Mouse (Mus musculus): Measurements from ENCODE around the gene 3110082J24Rik. TPM values are rescaled to one million over a fixed set of nuclear protein-coding genes. Genes with fewer than 3 reads are reported as not detected.

The 3110082J24Rik gene
- not detected for total RNA-seq (2021)

DNA sequence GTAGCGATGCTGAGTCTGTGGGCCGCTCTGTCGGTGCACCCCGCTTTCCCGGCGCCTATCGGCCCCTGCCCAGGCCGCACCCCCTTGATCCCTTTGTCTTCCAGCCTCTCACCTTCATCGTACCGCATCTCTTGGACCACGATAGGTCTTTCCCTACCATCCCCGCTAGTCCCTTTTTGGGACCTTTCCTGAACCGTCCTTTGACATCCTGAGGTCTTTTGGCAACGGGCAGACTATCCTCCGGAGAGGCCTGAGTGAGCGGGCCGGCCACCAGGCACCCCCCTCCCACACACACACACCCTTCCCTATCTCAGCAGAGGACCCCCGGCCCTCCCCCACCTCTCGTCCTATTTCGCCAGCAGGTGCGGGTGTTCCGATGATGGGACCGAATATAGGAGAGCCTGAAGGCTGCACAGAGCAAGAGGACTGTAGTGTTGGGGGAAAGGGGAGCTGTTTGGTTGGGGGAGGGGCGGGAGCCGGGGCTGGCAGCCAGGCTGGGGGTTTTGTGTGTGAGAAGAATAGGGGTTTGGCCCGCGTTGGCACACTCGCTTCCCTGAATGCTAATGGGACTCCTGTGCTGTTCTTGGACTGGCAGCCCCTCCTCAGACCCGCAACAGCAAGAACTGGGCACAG lies at the start of gene 3110082J24Rik:
Gene 3110082J24Rik, minus strand, starts transcription at position 419 of the 633 bp plus-strand sequence.
- intact Hi-C loops (cut with DNase I) = no loop called here
- DNase-seq = no peak

- DNase-seq = no peak
Measured at GRCm38 (mm10) chr5:30155395-30155792, 49.5 kb upstream of the 3110082J24Rik start.

DNA sequence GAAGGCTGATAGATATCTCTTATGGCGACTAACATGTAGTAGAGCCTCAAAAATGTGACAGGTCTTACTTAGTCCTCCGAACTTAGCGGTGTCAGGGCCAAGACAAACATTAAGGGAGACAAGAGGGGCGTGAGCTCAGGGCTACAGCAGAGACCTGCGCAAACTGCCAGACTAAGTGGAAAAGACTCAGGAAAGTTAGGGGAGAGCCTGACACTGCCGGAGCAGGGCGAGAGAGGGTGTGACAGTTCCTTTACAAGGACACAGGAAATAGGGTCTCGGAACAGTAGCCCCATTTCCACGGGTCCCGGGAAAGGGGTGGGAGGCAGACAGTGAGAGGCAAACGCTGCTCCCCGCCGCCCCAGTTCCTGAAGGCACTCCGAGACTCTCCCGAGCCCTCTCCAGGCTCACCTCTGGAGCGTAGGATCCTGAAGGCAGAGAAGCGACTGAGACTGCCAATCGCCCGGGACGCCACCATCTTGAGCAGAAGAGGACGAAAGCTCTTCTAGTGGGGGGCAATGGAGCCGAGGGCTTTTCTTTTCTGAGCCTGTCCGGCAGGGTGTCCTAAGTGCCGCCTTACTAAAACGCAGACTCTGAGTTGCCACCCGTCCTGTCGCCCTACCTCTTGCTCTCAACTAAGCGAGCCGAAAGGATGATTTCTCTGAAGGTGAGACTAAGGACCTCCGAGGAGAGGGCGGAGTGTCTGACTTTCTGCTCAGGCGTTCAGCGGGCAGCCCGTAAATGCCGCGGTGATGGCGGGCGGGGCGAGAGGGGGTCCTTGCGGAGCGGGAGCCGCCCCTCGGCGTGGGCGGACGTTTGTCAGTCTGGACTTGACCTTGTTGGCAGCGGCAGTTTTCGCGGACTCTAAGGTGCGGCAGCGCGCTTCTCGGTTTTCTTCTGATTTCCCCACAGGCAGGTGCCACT lies 48.8 kb upstream of the 3110082J24Rik start, which contains the start of the genes Hadha and Hadhb:
Gene Hadha, minus strand, starts transcription at position 689 of the 921 bp plus-strand sequence.
Gene Hadhb, plus strand, starts transcription at position 775 of the 921 bp plus-strand sequence.
- DNase-seq = peak; percentile 97
- intact Hi-C loops (cut with DNase I) = no loop called here

More at GRCm38 (mm10) chr5:30155395-30155792, 49.5 kb upstream of the 3110082J24Rik start:
- intact Hi-C loops (cut with DNase I) = no loop called here

DNA sequence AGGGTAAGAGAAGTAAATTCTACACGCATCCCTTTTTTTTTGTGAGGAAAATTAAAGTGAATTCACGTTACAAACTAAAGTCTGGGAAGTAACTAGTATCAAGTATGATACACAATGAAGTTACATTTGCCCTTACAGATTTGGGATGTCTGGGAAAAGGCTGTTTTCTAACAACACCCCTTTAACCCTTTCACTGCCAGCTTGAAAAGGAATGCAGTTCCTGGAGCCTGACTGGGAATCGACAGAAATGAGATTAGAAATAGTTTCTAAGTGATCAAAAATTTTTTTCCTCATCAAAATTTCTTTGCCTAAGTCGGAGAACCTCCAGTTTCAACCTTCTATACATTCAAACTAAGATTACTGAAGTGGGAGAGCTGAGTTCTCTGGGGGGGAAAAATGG lies 48.1 kb upstream of the 3110082J24Rik start:
- peak in 1 of 2 experiments; percentile 63 for DNase-seq
- intact Hi-C loops (cut with DNase I) = no loop called here

- intact Hi-C loops (cut with DNase I) = no loop called here
- DNase-seq = no peak
Measured at GRCm38 (mm10) chr5:30153222-30153621, 47.3 kb upstream of the 3110082J24Rik start.

- intact Hi-C loops (cut with DNase I) = no loop called here
Measured at GRCm38 (mm10) chr5:30152413-30152812, 46.5 kb upstream of the 3110082J24Rik start.

DNA sequence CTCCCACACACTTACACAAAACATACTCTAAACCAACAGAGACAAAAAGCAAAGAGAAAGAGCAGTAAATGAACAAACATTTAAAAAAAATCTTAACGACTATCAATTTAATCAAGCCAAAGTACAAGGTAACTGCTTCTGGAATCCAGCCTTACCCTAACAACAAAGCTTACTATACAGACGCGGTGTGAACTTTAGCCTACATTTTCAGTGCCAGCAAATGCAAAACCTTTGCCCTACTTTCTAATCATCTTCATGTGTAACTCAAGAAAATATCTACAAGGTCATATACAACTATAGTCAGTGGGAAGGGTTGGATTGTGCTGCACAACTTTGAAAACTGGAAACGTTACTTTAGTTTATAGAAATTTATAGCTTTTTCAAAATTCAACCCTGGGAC lies 46.1 kb upstream of the 3110082J24Rik start:
- intact Hi-C loops (cut with DNase I) = no loop called here
- peak; percentile 70 to 76 for DNase-seq

More at GRCm38 (mm10) chr5:30152413-30152812, 46.5 kb upstream of the 3110082J24Rik start:
- DNase-seq = no peak

DNA sequence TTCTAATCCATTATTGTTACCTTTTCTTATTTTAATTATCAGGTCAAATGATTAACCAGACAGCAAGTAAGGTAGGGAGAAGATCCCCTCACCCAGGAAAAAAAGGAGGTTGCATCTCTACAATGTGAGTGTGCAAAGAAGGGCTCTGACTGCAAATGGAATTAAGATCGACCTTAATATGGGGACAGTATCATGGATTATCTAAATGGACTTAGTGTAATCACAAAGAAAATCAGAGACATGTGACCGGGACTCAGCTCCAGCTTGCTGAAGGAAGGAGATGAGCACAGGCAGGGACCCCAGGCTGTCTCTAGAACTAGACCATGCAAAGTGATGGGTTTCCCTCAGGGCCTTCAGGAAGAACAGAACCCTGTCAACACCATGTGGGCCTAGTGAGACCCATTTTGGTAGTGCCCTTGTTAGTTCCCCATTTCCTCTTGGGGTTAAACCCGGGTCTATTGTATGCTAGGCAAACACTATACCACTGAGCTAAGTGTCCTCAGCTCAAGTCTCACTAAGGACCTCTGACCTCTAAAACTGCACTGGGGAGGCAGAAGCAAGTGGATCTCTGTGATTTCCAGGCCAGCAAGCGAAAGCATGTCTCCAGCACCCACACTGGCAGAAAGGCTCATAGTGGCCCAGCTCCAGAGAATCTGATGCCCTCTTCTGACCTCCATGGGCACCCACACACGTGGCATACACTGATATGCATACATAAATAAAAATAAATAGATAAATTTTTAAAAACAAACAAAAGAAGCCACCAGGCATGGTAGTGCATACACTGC lies 42.4 kb upstream of the 3110082J24Rik start:
- intact Hi-C loops (cut with DNase I) = no loop called here
- DNase-seq = no peak

GRCm38 (mm10) chr5:30146526-30146925 lies 40.6 kb upstream of the 3110082J24Rik start:
- DNase-seq = no peak
- intact Hi-C loops (cut with DNase I) = no loop called here

- no peak for DNase-seq
- intact Hi-C loops (cut with DNase I) = loop anchor here (5.0 kb wide), 1 partner anchor 49 kb away; no protein-coding TSS in a partner anchor
Measured at GRCm38 (mm10) chr5:30138193-30138592, 32.3 kb upstream of the 3110082J24Rik start.

GRCm38 (mm10) chr5:30137271-30137670 lies 31.4 kb upstream of the 3110082J24Rik start:
- DNase-seq = no peak
- intact Hi-C loops (cut with DNase I) = loop anchor here (5.0 kb wide), 1 partner anchor 50 kb away; no protein-coding TSS in a partner anchor

DNA sequence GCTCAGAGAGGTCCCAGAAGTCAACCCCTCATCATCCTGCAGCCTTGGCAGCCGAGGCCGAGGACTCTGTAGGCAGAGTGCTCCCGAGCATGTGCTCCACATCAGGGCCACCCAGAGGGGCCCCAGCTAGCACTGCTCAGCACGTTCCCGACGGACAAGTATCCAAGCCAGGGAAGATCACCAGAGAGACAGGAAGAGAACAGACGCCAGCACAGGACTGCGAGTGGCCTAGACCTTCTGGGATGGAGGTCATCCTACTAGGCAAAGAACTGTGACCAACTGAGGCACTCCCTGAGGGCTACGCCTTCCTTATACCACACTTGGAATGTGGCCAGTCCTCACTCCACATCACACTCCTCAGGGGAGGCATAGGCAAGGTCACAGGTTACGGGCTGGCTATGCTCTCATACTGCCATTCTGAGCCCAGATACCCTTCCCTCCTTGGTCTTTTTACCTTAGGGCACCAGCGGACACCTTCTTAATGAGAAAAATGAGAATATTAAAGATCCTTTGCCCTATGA lies 29.9 kb upstream of the 3110082J24Rik start:
- no peak for DNase-seq
- intact Hi-C loops (cut with DNase I) = loop anchor here (5.0 kb wide), 1 partner anchor 52 kb away; no protein-coding TSS in a partner anchor

DNA sequence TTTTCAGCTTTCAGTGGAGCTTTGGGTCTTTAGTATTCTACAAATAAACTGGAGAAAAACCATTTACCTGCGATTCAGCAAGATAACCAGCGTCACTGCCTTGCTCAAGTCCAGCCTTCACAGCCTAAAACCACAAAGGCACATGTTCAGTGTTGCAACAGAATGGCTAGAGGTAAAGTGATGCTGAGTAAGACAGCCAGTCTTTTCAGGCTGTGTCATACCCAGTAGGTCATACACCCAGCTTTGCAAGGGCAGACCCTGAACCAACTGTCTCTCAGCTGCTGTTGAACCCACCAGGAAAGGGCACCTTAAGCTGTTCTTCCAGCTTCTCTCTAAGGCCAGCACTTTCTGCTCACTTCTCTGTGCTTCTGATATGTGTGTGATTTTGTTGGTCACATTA lies 26.3 kb upstream of the 3110082J24Rik start:
- DNase-seq = no peak
- intact Hi-C loops (cut with DNase I) = no loop called here

GRCm38 (mm10) chr5:30131246-30131645 lies 25.4 kb upstream of the 3110082J24Rik start:
- no peak for DNase-seq
- intact Hi-C loops (cut with DNase I) = no loop called here

DNA sequence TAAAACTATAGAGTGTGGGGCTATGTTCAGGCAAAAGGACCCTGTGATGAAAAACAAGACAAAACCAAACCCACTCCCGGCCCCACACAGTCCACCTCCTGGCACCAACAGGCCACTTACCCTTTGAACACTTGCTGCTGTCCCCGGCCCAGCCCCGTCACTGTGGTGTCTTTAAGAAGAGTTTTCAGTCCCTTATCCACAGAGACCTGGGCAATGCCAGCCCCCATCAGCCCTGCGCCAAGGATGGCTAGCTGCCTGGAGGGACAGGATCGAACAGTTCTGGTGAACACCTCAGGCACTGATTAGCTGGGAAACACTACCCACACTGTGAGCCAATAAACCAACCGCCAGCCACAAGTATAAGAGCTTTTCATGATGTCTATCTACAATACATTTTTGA lies 22.8 kb upstream of the 3110082J24Rik start:
- DNase-seq = no peak
- intact Hi-C loops (cut with DNase I) = no loop called here

DNA sequence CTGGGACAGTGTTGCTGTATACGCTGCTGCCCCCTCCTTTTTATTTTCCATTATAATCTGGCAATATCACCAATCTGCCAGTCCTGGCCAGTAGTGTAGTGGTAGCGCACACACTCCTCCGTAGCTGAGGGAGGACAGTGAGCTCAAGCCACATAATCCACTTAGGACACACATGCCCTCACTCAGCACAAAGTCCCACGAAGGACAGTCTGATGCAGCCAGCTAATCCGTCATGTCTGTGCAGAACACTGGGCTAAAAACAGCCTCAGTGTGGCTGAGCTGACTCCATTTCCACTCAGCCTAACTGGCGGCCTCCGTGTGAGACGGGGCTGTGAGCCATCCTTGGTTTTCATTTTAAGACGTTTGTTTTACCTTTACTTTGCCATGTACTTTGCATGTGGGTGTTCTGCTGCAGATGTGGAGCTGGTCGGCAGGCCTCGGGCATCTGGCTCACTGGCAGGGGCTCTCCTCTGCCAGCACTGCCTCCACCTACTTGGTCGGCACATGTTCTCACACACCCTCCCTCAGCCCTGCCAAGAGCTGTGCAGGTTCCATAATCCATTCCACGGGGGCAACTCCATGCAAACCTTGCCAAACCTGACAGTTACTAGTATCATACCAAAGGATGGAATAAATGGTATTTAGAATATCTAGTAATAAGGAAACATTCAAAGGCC lies 22.2 kb upstream of the 3110082J24Rik start:
- intact Hi-C loops (cut with DNase I) = no loop called here
- DNase-seq = no peak

GRCm38 (mm10) chr5:30126756-30127155 lies 20.9 kb upstream of the 3110082J24Rik start:
- intact Hi-C loops (cut with DNase I) = no loop called here
- no peak for DNase-seq

GRCm38 (mm10) chr5:30125587-30125986 lies 19.7 kb upstream of the 3110082J24Rik start:
- intact Hi-C loops (cut with DNase I) = no loop called here
- DNase-seq = peak; percentile 48 to 57

GRCm38 (mm10) chr5:30122481-30122880 lies 16.6 kb upstream of the 3110082J24Rik start:
- DNase-seq = no peak
- intact Hi-C loops (cut with DNase I) = no loop called here

DNA sequence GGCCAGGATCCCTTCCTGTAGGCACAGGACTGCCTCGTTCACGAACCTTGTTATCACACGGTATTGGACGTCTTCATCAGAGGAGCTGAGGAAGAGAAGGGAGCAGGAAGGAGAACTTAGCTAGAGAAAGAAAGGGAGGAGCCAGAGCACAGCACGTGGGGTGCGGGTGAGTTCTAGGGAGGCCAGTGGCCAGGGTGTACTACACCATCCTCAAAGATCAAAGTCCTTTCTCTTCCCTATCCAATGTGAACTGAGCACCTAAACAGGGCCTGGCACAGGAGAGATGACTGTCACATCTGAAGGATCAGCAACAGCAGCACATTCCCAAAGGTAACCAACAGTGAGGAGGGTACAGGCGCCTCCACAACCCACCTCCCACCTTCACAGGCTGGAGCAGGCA lies 14.2 kb upstream of the 3110082J24Rik start:
- no peak for DNase-seq
- intact Hi-C loops (cut with DNase I) = no loop called here
